Mouse (Mus musculus): ENCODE measurements at regions not wholly inside any gene's neighbourhood (a gene's known extent, or its start where the extent isn't known, plus 50 kb on each side); places are given as distances from the start of the nearest gene placed in this dataset.

- no peak overlapping the region for H3K27ac ChIP-seq (ENCODE audit: insufficient read depth, low read length)
- no peak for TF ChIP-seq CTCF (IDR thresholded peaks at IDR 0.05; ENCODE audit: extremely low read depth, insufficient read depth, low read length)
- no peak for TF ChIP-seq POLR2A (IDR thresholded peaks at IDR 0.05; ENCODE audit: extremely low read depth, insufficient read depth, low read length)
- no peaks in the 10 kb centered on the region for H3K4me1 ChIP-seq (ENCODE audit: control insufficient read depth, insufficient read depth, low read length)
- no peak overlapping the region for H3K4me3 ChIP-seq (ENCODE audit: insufficient read depth, low read length)
These were observed 273.0 kb downstream of the Bche start for GRCm38 (mm10) chr3:73435241-73435640.

- TF ChIP-seq CTCF (IDR thresholded peaks at IDR 0.05; ENCODE audit: extremely low read depth, insufficient read depth, low read length): no peak
- no peak for TF ChIP-seq POLR2A (IDR thresholded peaks at IDR 0.05; ENCODE audit: extremely low read depth, insufficient read depth, low read length)
- no peak overlapping the region for H3K27ac ChIP-seq (ENCODE audit: insufficient read depth, low read length)
- no peak overlapping the region for H3K4me3 ChIP-seq (ENCODE audit: insufficient read depth, low read length)
- no peaks in the 10 kb centered on the region for H3K4me1 ChIP-seq (ENCODE audit: control insufficient read depth, insufficient read depth, low read length)
These were observed 273.9 kb downstream of the Bche start for GRCm38 (mm10) chr3:73434331-73434730.

- Histone ChIP-seq H3K4me3 (ENCODE audit: insufficient read depth, low read length) (no peak overlapping the region), H3K4me1 (ENCODE audit: control insufficient read depth, insufficient read depth, low read length) (no peaks in the 10 kb centered on the region), H3K27ac (ENCODE audit: insufficient read depth, low read length) (no peak overlapping the region)
- TF ChIP-seq CTCF (IDR thresholded peaks at IDR 0.05; ENCODE audit: extremely low read depth, insufficient read depth, low read length) (no peak), POLR2A (IDR thresholded peaks at IDR 0.05; ENCODE audit: extremely low read depth, insufficient read depth, low read length) (no peak)
These were observed 298.2 kb downstream of the Bche start for GRCm38 (mm10) chr3:73409929-73410522.

- Histone ChIP-seq H3K4me1 (ENCODE audit: control insufficient read depth, insufficient read depth, low read length) (no peaks in the 10 kb centered on the region), H3K27ac (ENCODE audit: insufficient read depth, low read length) (no peak overlapping the region), H3K4me3 (ENCODE audit: insufficient read depth, low read length) (no peak overlapping the region)
- peak; percentile 39; the same call in 1 of the 2 replicates for TF ChIP-seq CTCF (IDR thresholded peaks at IDR 0.05; ENCODE audit: extremely low read depth, insufficient read depth, low read length)
- TF ChIP-seq POLR2A (IDR thresholded peaks at IDR 0.05; ENCODE audit: extremely low read depth, insufficient read depth, low read length): no peak
These were observed 306.8 kb downstream of the Bche start for GRCm38 (mm10) chr3:73401395-73401794.

- Histone ChIP-seq H3K27ac (ENCODE audit: insufficient read depth, low read length) (peak overlapping the region; percentile 83), H3K4me3 (ENCODE audit: insufficient read depth, low read length) (no peak overlapping the region), H3K4me1 (ENCODE audit: control insufficient read depth, insufficient read depth, low read length) (peaks cover 3% of the 10 kb centered on the region; the same call in 1 of the 2 replicates)
- TF ChIP-seq POLR2A (IDR thresholded peaks at IDR 0.05; ENCODE audit: extremely low read depth, insufficient read depth, low read length) (no peak), CTCF (IDR thresholded peaks at IDR 0.05; ENCODE audit: extremely low read depth, insufficient read depth, low read length) (no peak)
These were observed 312.4 kb downstream of the Bche start for GRCm38 (mm10) chr3:73395808-73396207.

GRCm38 (mm10) chr3:73389722-73390651 lies 318.2 kb downstream of the Bche start:
- no peak overlapping the region for H3K27ac ChIP-seq (ENCODE audit: insufficient read depth, low read length)
- TF ChIP-seq CTCF (IDR thresholded peaks at IDR 0.05; ENCODE audit: extremely low read depth, insufficient read depth, low read length): no peak
- H3K4me3 ChIP-seq (ENCODE audit: insufficient read depth, low read length): no peak overlapping the region
- H3K4me1 ChIP-seq (ENCODE audit: control insufficient read depth, insufficient read depth, low read length): no peaks in the 10 kb centered on the region

GRCm38 (mm10) chr3:73354861-73355496 lies 297.4 kb upstream of the Slitrk3 start:
- no peaks in the 10 kb centered on the region for H3K4me1 ChIP-seq (ENCODE audit: control insufficient read depth, insufficient read depth, low read length)
- no peak for TF ChIP-seq POLR2A (IDR thresholded peaks at IDR 0.05; ENCODE audit: extremely low read depth, insufficient read depth, low read length)
- no peak for TF ChIP-seq CTCF (IDR thresholded peaks at IDR 0.05; ENCODE audit: extremely low read depth, insufficient read depth, low read length)
- no peak overlapping the region for H3K4me3 ChIP-seq (ENCODE audit: insufficient read depth, low read length)
- no peak overlapping the region for H3K27ac ChIP-seq (ENCODE audit: insufficient read depth, low read length)

GRCm38 (mm10) chr3:73343199-73343598 lies 285.6 kb upstream of the Slitrk3 start:
- TF ChIP-seq POLR2A (IDR thresholded peaks at IDR 0.05; ENCODE audit: extremely low read depth, insufficient read depth, low read length) (no peak), CTCF (IDR thresholded peaks at IDR 0.05; ENCODE audit: extremely low read depth, insufficient read depth, low read length) (no peak)
- Histone ChIP-seq H3K4me1 (ENCODE audit: control insufficient read depth, insufficient read depth, low read length) (peaks cover 2% of the 10 kb centered on the region; the same call in 1 of the 2 replicates), H3K4me3 (ENCODE audit: insufficient read depth, low read length) (no peak overlapping the region), H3K27ac (ENCODE audit: insufficient read depth, low read length) (no peak overlapping the region)

- H3K27ac ChIP-seq (ENCODE audit: insufficient read depth, low read length): no peak overlapping the region
- peaks cover 2% of the 10 kb centered on the region; the same call in 1 of the 2 replicates for H3K4me1 ChIP-seq (ENCODE audit: control insufficient read depth, insufficient read depth, low read length)
- TF ChIP-seq POLR2A (IDR thresholded peaks at IDR 0.05; ENCODE audit: extremely low read depth, insufficient read depth, low read length) (no peak), CTCF (IDR thresholded peaks at IDR 0.05; ENCODE audit: extremely low read depth, insufficient read depth, low read length) (no peak)
- H3K4me3 ChIP-seq (ENCODE audit: insufficient read depth, low read length): no peak overlapping the region
These were observed 282.1 kb upstream of the Slitrk3 start for GRCm38 (mm10) chr3:73339730-73340129.
